Mouse (Mus musculus) adrenal gland, adult 8-10 months (tissue): ENCODE data around the gene Phactr1. TPM values are rescaled to one million over a fixed set of nuclear protein-coding genes. Genes with fewer than 3 reads are reported as not detected.

Experiments
- DNase-seq: peaks from one replicate; pipeline ENCODE4 v3.0.0; 2022
- total RNA-seq, 4 experiments: library from RNA; stranded (reverse); gene quantifications; 2 replicates each; pipeline ENCODE4 v1.2.4; 2022

The Phactr1 gene
- 10 to 100 TPM in 2 of 4 experiments, 1 to 10 TPM in 2; 7.6 to 17.8 (median 12.5) TPM for total RNA-seq

DNA sequence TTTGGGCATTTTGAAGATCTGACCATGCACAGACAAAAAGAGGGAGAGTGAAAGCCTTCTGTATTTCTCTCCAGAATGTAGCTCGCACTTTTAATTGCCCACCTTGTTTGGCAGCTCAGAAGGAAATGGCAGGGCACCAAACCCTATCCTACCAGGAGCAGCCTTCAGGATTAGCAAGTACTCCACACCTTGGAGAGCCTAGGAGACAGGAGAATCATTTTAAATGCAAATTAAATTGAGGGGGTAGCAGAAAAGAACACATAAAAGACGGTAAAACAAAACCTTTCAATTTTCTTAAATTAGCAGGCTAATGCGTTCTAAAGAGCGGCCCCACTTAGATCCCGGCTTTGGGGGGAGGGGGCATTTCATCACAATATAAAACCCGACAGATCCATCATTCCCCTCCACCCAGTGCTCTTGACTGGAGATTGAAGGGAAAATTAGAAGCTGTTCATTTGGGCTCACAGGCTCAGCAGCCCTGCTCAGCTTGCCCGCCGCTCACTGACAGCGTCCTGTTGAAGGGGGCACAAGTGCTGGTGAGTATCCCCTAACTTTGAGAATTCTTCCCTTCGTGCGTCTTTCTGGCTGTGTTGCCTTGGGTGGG lies at the start of gene Phactr1:
TSS of gene Phactr1 (plus strand) at position 233 of the 604 bp plus-strand sequence.
- no peak for DNase-seq

DNA sequence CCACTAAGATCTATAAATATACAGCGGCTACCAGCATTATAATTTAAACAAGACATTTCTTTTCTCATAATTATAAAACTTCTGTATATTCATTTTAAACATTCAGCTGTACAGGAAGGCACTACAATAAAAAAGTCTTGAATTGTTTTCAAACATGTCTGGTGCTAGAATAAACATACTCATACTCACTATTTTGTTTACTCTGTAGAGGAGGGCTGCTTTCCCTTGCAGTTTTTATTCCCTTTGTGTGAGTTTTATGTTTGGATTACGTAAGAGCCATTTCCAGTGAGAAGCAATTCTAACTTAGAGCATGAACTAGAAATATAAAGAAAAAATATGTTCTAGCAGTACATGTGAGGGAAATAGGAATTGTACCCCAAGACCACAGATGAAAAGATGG lies 45.5 kb upstream of the Phactr1 start:
- DNase-seq: no peak

DNA sequence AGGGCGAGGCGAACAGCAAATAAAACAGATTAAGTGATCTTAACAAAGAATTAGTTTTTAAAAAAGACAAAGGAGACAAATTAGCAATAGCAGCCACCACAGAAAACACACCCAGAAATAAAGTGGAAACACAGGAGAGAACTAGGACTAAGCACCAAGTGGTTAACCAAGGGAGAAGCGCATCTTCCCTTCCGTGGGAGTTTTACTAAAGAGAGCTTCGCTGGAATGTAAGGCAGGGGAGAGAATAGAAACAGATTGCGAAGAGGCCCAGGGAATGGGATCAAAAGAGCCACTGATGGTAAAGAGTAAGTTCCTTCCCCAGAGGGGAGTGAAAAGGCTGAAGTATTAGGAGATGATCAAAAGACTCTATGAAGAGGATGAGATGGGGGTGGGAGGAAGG lies 30.2 kb upstream of the Phactr1 start:
- no peak for DNase-seq

DNA sequence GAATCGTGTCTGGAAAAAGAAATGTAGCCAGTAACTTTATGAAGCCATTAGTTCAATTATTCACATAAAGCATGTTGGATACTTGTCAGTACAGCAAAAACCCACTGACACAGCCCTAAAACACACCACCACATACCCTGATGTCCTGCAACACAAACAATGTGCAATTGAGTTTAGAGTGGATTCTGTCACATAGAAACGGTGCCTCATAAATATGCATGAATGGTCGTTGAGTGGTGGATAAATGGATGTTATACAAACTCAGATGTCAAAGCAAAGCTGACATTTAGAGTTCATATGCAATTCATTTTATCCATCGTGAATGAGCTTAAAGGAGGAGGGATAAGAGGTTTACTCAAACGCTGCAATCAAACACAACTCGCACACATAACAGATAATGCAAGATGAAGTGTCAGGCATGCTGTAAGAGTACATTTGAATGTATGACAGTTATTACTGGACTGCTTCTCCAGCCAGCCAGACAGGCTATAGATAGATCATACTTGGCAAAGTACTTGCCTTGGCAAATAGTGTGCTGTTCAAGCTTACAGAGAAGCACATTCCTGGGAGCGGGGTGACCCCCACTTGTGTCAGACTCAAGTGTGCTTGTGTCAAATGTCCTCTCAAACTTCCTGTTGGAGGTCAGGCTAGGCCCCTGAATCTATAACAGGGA lies 23.6 kb upstream of the Phactr1 start:
- no peak for DNase-seq

DNA sequence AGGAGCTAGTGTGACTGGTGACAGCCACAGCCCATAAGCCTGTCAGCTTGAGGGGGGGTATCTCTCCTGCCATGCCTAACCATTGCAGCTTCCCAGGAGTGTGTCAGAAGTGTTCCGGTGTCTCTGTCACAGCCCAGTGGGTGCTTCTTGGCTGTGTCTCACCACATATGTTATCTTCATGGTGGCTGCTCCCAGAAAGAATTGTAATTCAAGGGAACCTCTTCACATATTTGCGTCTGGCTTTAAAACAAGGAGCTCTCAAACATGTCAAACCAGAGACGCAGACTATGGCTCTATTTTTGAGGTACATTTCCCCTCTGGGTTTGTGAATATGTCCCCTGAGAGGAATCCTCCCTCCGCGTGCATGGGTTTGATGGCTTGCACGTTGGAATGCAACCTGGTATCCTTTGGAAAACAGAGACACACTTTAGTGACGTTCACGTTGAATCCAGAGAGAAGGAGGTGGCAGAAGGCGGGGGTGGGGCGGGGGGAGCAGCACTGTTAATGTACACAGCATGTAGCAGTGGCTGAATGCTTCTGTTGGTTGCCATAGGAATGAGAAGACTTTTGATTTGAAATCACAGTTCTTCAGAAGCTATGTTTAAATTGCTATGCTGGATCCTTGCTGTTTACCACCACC lies 8.7 kb upstream of the Phactr1 start:
- no peak for DNase-seq

DNA sequence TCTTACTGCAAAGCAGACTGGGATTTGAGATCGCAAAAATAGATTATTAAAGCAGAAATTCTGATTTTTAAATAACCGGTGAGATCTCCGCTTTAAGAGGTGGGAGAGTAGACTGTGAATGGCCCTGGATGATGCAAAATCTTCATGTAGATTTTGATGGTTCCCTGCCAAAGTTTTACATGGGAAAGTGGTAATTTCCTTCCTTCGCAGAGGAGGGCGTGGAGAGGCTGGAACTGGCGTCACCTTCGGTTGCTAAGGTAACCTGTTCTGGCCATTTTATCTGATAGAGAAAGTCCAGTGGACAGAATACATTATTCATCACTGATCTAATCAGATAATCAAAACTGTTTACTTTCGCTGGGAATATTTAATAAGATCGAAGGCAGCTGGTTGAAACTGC lies 876 bp downstream of the Phactr1 start:
- DNase-seq: no peak

DNA sequence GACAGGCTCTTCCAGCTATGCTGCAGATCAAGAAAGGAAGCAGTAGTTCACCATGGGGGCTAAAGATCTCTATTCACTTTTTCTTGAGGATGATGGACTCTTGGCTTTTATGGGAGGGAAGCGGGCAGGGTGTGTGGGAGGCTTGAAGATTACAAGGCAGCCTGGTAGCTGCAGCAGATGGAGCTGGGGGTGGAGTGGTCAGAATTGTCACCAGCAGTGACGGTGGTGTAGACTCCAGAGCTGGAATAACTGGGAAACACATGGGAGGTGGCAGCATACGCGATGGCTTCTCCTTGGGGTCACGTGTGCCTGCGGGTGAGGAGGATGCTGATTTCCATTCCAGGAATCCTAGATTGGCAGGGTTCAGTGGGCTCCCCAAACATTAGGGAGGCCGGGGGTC lies 3.8 kb downstream of the Phactr1 start:
- no peak for DNase-seq

DNA sequence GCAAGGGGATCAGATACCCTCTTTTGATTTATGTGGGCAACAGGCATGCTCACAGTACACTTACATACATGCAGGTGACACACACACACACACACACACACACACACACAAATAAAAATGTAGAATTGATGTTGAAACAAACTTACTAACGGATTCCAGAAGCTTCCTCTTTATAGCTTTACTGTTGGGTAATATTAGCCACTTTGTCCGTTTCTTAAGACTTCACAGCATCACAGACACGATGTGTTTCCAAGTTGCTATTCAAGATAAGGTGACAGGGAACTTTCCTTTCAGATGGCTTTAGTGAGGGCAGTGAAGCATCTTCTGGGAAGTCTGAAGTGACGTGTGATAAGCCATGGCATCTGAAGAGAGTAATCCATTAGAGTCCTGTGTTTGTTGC lies 11.8 kb downstream of the Phactr1 start:
- no peak for DNase-seq

DNA sequence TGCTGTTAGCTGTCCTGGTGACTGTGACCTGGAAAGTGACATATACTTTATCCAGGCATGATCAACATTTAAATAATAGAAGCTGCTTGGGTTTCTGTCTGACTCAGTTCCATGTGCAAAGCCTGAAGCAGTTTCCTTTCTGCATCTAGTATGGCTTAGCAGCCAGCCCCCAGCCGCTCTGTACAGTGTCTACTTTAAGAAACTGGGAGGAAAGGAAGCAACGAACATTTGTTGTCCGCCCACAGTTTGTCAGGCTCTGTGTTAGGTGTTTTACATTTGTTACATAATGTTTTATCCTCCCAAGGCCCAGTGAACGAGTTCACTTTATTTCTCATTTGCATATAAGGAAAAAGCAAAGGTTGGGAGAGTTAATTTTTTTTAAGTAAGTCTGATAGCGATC lies 16.2 kb downstream of the Phactr1 start:
- DNase-seq: no peak

DNA sequence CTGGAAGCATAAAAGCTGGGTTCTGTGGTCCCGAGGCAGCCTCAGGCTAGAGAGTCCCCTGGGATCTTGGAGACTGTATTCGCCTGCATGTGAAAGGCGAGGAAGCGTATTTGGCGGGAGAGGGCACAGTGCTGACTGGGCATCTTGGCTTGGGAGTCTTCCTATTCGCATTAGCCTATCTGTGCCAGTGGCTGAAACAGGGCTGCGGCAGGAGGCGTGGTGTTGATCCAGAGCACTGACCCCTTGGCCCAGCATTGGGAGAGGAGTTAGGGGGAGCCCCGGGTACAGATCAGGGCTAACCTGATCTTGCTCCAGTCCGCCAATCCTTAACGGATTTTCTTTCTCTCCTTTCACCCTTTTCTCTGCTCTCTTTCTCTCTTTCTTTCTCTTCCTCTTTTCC lies 28.7 kb downstream of the Phactr1 start:
- no peak for DNase-seq

DNA sequence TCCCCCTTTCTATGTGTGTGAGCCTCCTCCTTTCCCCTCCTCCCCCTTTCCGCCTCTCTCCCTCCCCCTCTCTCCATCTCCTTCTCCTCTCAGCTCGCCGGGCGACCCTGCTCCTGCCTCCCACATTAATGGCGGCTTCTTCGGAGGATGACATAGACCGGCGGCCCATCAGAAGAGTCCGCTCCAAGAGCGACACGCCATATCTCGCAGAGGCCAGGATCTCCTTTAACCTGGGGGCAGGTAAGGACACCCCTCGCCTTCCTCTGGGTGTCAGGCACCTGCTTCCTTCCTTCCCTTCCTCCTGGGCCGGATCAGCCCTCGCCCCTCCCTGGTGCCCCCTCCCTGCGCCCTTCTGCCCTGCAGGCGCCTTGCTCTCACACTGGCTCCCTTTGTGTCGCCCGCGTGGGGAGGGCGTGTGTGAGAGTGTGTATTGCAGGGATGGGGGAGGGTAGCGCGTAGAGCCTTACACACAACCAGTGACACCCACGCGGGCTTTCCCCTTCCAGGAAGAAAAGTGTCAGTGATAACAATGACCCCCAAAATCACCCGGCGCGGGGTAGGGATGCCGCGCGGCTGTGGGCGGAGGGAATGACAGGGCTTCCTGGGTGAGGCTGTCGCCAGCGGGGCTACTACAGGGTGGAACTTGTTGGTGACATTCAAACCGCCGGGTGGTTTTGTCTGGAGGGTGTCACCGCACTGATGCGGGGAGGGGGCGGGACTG lies 29.3 kb downstream of the Phactr1 start:
- no peak for DNase-seq

DNA sequence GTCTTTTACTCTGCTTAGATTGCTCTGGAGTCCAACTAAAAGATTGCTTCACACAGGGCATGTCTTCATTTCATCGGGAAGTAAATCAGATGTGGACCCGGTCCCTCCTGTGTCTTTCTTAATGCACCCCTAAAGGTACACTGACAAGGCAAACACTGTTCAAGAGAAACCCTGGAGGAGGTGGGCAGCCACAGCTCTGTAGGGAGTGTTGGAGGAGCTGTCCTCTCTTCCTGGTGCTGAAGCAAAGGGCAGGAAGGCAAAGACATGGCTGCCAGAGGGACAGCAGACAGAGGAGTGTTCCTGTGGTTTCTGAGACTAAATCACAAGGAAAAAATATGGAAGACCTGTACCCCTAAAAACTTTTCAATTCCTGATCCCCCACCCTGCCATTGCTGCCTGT lies 31.1 kb downstream of the Phactr1 start:
- peak; percentile 7 for DNase-seq

DNA sequence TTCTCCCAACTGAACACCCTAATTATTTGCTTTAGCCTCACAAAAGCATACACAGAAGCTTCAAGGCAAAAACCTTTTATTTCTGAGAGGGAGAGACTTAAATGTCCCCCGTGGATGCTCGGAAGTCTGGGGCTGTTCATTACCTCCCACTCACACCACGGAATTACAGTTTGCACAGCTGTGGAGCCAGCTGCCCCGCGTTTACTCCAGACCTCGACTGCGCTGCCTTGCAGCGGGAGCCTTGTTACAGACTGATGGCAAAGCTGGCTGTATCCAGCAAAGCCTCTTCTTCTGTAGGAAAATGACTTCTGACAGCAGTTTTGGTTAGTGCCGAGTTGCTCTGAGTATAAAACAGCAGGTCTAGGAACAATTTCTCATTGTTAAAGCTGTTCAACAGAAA lies 39.0 kb downstream of the Phactr1 start:
- DNase-seq: no peak

DNA sequence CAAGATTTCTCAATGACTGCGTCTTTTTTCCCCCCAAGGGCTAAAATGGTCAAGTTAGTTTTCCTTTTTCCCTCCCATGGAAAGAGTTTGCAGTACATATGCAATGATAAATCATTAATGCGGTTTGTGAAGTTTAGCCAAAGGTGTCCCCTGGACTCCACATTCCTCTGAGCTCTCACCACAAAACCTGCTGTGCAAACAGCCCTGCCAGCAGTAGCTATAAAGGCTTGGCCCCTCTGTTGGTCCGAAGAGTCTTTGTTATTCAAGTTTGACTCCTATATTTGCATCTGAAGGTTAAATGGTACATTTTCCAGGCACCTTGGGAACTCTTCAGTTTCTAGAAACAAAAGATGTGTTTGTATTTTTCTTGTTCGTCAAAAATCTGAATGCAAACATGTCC lies 39.7 kb downstream of the Phactr1 start:
- DNase-seq: no peak

DNA sequence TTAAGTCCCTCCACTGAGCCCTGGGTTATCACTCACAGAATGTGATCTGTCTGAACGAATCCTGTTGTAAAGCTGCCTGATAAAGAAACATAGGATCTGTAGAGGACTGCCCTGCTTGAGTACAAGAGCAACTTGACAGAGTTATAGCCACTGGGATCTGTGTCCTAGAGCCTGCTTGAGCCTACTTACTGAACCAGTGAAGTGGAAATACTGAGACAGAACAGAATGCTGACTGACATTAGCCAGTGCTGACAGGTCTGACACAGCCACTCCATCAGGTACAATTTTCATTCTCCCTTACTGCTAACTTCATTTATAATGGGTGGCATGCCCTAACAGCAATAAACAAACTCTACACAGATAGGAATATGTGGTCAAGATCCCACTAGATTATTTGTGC lies 40.2 kb downstream of the Phactr1 start:
- DNase-seq: no peak

DNA sequence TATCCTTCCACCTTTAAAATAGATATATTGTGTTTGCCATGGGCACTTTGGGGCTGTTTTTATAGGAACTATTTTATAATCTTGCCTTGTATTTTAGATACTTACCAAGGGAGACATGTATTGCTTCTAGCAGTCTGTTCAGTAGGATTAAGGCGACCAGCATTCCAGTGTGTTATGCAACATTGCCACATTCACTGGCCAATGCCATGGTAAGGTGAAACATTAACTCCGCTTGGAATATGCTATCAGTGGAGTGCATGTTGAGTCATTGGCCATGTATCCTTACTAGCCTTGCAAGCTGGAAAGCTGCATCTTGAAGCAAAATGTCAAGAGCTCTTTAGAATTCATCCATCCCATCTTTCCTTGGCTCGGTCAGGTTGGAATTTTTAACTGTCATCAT lies 43.6 kb downstream of the Phactr1 start:
- DNase-seq: no peak

DNA sequence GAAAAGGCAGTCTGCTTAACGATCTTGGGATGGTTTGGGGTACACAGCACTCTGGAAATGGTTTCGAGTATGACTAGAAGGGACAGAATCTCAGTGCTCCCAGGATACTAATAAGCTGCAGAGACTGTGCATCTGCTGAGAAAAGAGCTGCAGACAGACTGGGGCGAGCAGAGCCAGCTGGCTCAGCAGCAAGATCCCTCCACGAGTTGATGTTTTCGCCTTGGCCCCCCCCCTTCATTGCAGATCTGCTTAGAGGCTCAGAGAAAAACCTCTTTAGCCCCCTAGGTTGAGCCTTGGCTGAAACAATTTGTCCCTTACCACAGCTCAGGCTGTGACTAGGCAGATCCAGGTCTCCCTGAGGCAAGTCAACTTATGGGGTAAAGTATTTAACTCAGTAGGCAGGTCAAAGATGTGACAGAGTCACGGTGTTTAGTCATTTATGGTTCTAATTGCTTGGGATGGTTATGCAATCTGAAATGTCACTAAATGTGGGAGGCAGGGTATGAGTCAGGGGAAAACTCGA lies 45.3 kb downstream of the Phactr1 start:
- peak; percentile 15 for DNase-seq

DNA sequence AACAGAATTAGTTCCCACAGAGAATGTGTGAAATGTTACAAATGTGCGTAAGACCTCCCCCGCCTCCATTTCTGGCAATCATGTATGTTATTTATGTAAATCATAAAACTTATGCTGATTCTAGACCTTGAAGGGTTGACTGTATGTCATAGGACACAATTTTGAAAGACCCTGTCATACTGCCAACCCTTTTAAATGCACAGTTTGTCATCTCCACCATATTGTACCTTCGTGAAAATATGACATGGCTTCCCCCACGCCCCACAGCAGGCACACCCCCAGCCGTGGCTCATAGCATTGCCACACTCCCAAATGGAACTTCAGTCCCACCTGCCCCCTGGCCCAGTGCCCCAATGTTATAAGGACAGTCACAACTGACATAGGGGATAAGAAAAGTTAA lies 57.1 kb downstream of the Phactr1 start:
- no peak for DNase-seq

DNA sequence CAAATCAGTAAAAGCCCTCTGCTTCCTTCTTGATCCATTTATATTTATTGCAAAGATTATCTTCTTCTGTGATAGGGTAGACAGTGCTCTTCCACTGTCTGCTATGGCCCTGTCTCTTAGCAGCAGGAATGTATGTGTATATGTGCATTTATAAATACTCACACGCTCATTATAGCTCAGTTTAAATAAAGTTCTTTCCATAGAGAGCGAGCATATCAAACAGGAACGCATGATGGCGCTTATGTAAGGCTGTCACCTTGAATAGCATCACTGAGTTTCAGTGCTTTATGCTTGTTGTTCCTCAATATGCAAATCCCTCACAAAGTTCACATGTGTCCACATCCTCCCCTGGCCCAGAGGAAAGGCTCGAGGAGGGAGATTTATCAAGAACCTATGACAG lies 57.7 kb downstream of the Phactr1 start:
- DNase-seq: no peak

DNA sequence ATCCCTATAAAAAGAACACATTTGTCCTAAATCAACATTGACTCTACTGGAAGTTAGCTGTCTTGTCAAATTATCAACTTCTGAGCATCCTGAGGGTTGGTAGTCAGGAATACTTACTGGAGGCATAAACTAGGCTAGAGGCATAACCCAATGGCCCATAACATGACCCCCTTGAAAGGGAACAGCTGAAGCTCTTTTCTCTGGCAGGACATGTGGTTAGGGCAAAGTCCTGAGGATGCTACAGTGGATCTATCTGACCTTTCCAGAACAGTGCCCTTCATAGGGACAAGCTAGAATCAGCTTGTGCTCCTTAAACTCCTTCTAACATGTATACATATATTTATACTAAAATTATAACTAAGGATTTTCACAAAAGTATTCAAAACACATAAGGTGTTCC lies 61.8 kb downstream of the Phactr1 start:
- no peak for DNase-seq

DNA sequence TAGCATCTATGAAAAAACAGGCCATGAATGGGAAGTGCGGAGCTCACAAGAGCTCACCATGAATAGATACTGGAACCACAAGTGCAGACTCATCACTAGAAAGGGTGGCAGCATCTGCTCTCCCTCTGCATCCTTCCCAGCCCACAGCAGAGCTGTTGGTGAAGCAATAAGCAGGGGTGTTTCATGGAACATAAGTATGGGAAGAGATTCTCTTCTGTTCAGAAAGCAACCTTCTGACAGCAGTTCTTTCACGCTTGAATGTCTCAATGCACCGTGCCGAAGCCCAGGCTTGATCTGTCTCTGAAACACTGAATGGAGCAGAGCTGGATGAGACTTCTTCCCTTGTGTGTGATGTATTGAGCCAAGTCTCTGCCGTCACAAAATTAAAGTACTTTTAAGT lies 64.0 kb downstream of the Phactr1 start:
- DNase-seq: no peak

DNA sequence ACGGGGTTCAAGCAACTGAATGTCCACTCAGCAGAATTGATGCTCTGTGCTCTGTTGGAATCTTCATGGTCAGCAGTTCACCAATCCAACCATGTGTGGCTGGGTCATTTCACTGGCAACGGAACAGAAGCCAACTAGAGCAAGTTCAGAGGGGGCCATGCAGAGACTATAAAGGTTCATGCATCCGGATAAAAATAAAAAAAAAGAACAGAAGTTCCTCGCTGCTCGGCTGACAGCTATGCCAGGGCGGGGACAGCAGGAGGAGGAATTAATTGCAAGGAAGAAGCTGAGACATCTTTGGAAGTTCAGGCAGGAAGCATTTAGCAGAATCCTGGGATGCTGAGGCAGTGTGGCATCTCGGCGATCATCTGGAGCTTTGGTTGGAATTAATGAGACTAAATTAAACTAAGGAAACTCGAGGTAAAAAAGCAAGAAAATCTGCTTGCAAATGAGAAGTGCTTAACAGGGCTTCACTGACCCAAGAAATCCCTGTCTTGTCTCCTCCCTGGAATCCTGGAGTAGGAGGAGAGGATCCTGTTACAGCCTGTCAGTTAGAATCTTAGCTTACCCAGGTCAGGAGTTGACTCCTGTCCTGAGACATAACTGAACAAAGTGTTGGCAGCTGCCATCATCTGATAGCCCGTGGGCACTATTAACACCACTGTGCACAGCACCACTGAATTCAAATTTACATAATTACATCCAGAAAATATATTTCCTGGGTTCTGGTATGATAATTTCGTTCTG lies 77.4 kb downstream of the Phactr1 start:
- no peak for DNase-seq

DNA sequence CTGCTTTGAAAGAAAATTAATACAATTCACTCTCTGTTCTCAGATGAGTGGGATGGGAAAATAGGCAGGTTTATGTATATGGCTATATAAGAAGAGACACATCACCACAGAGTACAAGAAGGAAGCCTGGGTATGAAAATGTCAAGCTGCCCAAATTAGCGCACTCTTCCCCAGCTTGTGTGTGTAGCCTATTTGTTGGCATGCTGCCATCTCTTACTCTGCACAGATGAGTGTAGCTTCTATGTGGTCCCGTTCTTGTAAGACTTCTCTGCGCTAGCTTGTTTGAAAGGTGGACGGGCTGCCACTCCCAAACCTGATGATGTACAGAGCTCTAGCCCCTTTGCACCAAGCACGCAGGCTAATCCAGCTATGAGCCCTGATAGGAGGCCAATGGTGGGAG lies 78.7 kb downstream of the Phactr1 start:
- no peak for DNase-seq
